Mouse (Mus musculus): ENCODE data around the gene Vac14. TPM values are rescaled to one million over a fixed set of nuclear protein-coding genes. Genes with fewer than 3 reads are reported as not detected.

Vac14 gene
- polyA plus RNA-seq, 3 experiments from 2014 or later = 5.6 to 7.8 (median 6.3) TPM

GRCm38 (mm10) chr8:110754713-110755112, 136.3 kb downstream of the Vac14 start:
- no peak for ATAC-seq

- no peak for ATAC-seq
Observed at GRCm38 (mm10) chr8:110755511-110756170, 137.3 kb downstream of the Vac14 start.

- no peak for ATAC-seq
Observed at GRCm38 (mm10) chr8:110756196-110756595, 137.8 kb downstream of the Vac14 start.

GRCm38 (mm10) chr8:110760280-110760940, 142.0 kb downstream of the Vac14 start:
- no peak for ATAC-seq

GRCm38 (mm10) chr8:110761185-110761584, 142.8 kb downstream of the Vac14 start:
- no peak for ATAC-seq

- no peak for ATAC-seq
Observed at GRCm38 (mm10) chr8:110761988-110762387, 143.6 kb downstream of the Vac14 start.

- ATAC-seq = no peak
Observed at GRCm38 (mm10) chr8:110764671-110765070, 146.3 kb downstream of the Vac14 start.

GRCm38 (mm10) chr8:110767261-110767660, 148.9 kb downstream of the Vac14 start:
- ATAC-seq = no peak

Other genes with a start within 250 kb of the Vac14 start
- gene Mtss1l, start 102.9 kb downstream of the Vac14 start, polyA plus RNA-seq (2017; shearing (Covaris generic)) = under 1 TPM in 1 of 3 experiments, not detected in 2; 0.19 TPM
- gene Il34, start 187.3 kb downstream of the Vac14 start, polyA plus RNA-seq (2017; shearing (Covaris generic)) = not detected
- 10 to 100 TPM; 52.3 to 72.4 (median 53.1) TPM for gene Cog4, start 228.0 kb downstream of the Vac14 start, polyA plus RNA-seq (2017; shearing (Covaris generic))
- 100 to 1,000 TPM in 1 of 3 experiments, 10 to 100 TPM in 2; 80.5 to 101 (median 90.8) TPM for gene Sf3b3, start 228.2 kb downstream of the Vac14 start, polyA plus RNA-seq (2017; shearing (Covaris generic))

Measured in inflammation-experienced regulatory T-cells, adult 6 months (primary cell).